Mouse (Mus musculus) layer of hippocampus, adult 18-20 months (tissue): ENCODE results near the gene Ptprs. TPM values are rescaled to one million over a fixed set of nuclear protein-coding genes. Genes with fewer than 3 reads are reported as not detected.
A peak's percentile ranks its signal among the peaks of the same experiment; 100 is the strongest.
"Not testable (repeated sequence)": the region's sequence is repeated elsewhere in the genome, so short reads cannot be mapped to it uniquely, and the experiment has no call there.

Source experiments
- DNase-seq, 2 experiments: peaks; one replicate each; pipeline ENCODE4 v3.0.0; 2022; ENCODE audit warnings: low spot score in 2 of 2
- long read RNA-seq: library from polyadenylated mRNA; stranded (forward); transcript quantifications from one replicate; pipeline ENCODE4 v2.0.0, GENCODE M21; 2021
- total RNA-seq, 2 experiments: library from RNA; stranded (reverse); gene quantifications; 2 replicates each; pipeline ENCODE4 v1.2.3; 2021

The Ptprs gene
- total RNA-seq: 100 to 1,000 TPM; 608 to 624 TPM
- long read RNA-seq, partial matches to known transcripts: 48 of 78 reads
- long read RNA-seq, other reads (novel, unspliced or antisense): 27 of 78 reads

DNA sequence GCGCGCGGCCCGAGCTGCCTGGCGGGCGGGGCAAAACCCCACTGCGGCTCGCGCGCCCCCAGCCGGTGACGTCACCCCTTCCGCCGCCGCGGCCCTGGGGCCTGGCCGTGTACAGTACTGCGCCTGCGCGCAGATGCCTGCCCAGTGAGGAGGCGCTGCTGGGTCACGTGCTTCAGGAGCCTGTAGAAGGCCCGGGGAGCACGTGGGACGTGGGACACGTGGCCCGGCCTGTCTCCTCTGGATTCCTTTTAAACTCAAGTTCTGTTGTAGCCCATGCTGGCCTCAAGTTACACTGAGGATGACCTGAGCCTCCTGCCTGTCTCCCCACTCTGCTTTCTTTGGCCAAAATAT is at the start of gene Ptprs:
Ptprs (minus strand) TSS at position 82 of the 351 bp plus-strand sequence.
- peak; percentile 99 for DNase-seq

DNA sequence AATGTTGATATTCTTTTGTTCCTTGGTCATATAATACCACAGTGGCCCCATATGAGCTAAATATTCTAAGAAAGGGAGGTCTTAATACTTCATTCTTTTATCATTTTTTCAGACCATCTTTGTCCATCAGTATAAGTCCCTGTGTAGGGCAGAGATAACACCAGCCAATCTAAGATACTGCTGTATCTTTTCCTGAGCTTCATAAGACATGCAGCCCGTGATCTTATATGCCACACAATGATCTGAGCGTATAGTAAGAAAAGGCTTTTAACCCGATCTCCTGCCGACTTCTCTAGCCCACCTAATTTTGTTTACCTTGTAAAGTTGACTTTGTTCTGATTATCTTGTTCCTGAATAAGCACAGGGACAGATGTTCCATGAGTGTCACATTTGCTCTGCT is 48.7 kb upstream of the Ptprs start:
- DNase-seq: no peak

DNA sequence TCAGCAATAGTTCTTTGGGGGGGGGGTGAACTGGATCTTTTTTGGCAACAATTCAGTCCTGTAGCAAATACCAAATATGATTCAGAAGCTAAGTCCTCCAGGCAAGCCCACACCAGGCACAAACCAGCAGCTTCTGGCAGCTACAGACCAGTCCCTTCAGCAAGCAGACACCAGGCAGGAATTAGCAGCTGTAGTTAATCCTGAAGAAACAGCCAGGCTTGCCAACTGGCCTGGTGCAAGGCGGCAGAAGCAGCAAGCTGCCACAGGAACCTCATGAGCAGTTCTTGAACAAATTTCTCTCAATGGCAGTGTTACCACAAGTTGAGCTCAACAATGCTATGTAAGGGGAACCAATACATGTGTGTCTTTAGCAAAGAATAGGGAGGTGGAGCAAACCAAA is 46.5 kb upstream of the Ptprs start:
- DNase-seq: no peak

DNA sequence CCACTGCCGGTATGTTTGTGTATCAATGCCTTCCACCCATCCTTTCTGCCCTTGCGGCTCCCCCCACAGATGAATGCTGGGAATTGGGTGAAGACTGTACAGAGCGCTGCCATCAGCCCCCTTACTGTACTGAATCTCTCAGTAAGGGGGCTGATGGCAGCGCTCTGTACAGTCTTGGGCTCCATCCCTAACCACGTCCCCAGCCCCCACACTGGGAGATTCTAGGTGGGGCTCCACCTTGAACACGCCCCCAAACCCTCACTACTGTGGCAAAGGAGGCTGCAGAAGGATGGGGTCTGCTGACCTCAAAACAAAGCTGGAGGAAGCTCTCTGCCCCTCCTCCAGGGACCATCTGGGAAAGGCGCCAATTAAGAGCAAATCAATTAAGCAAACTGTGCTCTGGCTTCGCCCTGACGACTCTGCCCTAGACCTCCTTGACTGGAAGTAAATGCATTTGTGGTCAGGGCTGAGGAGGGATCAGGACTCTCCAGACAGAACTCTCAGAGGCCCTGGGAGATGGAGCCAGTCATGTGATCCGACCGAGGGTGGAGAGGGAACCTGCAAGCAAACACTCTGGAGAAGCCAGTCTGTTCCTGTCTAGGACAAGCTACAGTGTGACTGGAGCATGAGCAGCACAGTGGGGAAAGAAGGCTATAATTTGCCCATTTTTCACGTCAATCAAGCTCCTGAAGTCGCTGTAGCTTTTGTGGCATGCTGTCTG is 39.6 kb upstream of the Ptprs start:
- no peak for DNase-seq

DNA sequence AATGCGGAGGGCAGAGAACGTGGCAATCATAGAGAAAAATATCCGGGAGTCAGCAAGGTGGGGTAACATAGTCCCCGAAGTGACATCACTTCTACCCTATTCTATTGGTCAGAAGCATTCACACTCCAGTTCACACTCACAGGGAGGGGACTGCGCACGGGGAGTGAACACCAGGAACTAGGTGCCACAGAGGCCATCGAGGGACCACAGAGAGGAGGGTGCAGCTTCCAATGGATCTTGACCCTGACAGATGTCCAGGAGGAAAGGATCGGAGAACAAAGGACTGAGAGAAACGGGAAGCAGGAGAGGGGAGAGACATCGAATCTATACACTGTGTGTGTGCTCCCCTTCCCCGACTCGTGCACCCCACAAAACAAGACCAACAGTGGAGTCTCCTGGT is 38.6 kb upstream of the Ptprs start:
- DNase-seq: no peak

DNA sequence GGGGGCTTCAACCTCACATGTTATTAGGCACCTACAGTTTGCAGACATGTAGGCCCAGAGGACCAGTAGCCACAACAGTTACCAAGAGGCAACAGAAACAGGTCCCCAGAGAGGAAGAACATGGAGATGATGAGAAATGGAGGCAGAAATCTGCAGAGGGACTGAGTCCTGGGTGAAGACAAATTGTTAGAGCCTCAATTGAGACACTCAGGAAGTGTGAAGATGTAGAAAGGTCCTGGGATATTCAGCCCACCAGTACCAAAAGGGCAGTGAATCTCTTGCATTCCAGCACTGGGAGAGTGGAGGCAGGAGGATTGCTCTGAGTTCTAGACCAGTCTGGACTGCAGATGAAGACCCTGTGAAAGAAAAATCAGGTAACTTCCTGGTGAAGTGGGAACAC is 38.0 kb upstream of the Ptprs start:
- no peak for DNase-seq

DNA sequence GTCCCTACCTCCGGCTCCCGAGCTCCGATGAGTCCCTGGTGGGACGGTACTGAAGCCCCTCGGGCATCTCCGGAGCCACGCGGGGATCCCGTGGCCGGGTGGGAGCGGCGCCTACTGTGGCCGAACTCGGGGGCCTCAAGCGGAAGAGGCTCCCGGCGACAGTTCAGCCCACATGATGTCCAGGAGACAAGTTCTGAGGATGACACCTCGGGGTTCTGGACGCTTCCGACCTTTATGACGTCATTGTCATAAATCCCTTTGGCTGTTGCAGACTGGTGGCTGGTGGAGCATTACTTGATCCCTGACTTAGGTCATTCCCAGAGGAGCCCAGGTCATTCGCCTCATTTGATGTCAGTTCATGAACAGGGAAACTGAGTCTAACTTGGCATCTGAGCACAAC is 36.0 kb upstream of the Ptprs start, which contains the start of gene Znrf4:
Znrf4 (minus strand) TSS at position 122 of the 400 bp plus-strand sequence.
- DNase-seq: no peak

DNA sequence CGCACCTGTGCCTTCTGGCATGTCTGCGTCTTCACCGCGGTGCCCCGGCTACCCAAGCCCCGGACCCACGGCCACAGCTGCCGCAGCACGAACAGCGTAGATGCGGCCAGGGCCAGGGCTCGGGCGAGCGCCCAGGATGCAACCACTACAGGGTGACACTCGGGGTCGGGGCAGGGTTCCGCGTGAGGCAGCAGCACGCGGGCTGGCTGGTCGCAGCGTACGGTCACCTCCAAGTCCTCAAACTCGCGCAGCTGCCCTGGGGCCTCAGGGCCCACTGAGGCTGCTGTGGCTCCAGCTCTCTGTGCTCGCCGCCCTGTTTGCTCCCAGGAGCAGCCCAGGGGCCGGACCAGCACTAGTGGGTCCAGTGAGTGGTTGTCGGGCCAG is 35.4 kb upstream of the Ptprs start:
- DNase-seq: no peak

DNA sequence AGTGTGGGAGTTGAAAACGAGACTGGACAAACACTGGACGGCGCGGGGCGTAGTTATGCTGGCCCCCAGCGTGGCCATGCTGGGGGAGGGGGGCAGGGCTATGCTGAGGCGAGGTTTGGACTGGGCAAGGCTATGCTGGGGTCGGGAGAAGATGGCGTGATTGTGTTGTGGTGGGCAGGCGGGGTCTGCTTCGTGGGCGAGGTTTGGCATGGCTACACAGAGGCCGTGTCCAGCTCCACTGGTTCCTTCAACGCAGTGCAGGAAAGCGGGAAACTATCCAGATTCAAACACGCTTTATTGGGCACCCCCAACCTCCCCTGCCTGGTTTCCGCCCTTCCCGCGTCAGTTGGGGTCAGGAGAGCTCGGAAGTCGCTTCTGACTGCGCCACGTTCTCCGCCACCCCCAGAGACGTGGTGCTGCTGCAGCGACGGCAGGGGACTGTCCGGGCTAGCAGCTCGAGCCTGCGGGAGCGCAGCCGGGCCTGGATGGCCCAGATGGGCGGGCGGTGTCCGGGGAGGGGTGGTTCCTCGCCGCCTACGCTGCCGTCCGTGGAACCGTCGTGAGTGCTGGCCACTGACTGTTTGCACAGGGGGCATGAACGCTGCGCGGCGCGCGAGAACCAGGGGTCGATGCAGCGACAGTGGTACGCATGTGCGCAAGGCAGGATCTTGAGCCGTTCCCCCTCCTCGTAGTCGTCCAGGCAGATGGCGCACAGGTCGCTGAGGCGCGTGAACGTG is 34.9 kb upstream of the Ptprs start:
- no peak for DNase-seq

DNA sequence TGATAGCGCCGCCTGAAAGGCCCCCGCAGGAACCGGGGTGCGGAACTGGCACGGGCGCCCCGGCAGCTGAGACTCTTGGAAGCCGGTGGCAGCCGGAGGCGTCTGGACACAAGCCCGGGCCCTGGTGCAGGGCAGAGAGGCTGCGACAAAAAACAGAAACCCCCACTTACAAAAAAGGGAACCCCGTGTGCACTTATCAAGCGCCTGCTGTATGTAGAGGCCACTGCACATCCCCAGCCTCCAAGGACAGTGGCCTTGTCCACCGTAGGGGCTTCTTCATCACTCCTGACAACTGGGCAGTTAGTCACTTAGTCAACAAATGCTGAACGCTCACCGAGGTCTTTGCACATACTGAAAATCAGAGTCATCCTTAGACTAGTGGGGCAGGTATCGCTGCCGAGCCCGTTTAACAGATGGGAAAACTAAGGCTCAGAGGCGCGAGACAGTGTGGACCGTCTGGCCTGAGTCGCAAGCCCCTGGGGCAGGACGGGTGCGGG is 34.2 kb upstream of the Ptprs start:
- DNase-seq: peak; percentile 56 to 80

DNA sequence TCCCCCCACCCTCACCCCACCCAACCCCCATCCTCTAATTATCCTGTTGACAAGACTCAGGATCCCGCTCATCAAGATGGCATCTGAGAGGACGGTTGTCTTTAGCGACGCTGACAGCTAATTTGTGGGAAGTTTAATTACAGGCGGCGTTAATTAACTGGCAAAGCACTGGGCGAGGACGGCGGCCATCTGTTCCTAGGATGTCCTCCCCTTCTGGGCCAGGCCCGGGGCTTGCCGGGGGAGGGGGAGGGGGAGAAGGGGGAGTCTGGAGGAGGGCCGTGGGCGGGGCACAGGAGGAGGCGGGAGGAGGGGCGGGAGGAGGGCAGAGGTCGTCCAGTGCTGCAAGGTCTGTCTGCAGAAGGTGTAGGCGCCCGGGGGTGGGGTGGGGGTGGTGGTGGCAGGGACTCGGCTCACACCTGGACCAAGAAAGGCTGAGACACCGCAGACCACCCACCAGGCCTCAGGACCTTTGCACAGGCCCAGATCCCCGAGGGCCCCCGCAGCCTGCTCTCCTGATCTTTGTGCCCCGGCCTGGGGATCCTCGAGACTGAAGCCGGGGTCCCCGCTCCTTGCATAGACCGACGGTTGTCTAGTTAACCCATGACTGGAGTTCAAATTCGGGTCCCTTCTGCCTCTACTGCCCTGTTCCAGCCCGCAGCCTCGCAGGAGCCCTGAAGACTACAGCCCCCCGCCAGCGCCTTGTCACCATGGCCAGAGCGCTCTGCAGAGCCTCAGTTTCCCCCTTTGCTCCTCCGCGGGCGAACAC is 33.6 kb upstream of the Ptprs start:
- DNase-seq: peak in 1 of 2 experiments; percentile 58

DNA sequence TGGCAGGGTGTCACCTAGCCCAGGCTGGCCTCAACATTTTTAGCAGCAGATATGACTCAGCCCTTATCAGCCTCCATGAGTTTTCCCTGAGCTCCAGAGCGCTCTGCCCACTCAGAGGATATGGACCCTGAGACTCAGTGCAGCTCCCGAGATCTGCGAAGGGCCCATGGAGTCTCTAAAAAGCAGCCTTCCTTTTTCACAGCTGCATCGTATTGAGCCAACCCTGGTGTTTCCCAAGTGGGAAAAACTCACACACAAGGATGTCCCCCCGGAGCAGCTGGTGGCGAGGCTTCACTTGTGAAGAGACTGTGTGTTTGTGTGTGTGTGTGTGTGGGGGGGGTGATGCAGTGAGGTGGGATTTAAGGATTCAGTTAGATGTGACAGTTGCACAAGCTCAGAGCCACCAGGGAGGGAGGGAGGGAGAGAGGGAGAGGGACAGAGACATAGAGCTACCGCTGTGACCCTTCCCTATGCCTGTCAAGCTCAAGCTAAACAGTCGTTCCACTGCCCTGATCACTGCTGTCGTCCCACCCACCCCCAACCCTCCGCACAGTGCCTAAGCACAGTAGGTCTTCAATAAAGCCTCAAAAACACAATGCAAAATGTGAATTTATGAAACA is 32.8 kb upstream of the Ptprs start:
- DNase-seq: no peak

DNA sequence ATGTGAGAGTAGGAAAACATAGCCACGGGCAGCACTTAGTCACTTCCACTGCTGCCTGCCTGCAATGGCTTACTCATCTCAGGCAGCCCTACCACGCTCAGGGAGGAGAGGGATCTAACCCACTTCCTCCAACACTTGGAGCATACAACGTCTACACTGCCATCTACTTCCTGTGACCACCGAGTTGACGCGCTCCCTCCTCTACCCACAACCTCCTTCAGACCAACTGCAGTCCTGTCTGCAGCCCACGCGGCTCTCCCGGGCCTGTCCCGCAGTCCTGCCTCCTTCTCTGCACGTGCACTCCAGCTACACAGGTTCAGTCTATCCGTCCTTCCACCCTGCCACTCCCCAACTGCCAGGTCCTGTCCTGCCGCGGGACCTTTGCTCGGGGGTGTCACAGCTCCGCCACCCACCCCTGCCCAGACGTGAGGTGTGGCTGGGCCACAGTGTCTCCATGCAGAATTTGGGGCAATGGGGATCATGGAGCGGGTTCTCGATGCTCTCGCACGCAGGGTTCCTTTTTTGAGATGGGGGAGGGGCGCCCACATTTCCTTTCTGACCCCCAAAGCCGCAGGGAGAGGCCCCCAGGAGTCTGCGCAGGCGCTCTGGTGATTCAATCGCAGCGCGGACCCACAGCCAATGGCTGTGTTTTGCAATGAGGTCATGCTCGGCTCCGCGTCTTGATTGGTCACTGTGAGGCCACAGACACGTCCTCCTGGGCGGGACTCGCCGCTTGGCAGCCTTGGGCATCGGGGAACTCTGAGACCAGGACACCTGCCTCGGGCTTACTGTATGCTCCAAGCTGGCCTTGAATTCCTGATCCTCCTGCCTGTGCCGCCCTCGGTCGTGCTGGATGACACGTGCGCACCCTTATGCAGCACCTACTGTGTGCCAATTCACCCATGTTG is 31.1 kb upstream of the Ptprs start:
- peak; percentile 93 to 98 for DNase-seq

DNA sequence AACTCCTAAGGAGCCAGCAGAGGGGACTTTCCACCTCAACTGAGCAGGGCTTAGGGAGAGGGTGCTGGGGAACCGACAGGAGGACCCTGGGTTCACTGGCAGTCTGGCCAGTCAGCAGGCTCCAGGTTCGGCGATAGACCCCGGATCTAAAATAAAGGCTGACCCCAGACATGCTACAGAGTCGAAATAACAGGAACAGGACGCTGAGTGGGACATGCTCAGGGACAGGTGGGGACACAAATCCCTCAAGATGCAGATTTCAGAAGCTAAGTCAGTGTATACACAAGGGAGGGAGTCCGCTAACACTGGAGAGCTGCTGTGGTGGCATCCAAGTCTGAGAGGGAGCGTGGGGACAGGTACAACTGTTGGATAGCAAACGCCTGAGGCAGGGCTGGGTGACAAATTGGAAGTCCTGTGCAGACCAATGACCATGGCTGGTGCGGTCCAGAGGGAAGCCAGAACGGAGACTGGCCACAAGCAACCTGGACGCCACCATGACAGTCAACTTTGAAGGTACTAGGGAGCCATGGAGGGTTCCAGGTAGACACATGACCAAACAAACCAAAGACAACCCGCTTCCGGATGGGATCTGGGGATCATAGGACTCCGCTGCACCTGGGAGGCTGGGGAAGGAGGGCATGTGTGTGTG is 30.3 kb upstream of the Ptprs start:
- no peak for DNase-seq

DNA sequence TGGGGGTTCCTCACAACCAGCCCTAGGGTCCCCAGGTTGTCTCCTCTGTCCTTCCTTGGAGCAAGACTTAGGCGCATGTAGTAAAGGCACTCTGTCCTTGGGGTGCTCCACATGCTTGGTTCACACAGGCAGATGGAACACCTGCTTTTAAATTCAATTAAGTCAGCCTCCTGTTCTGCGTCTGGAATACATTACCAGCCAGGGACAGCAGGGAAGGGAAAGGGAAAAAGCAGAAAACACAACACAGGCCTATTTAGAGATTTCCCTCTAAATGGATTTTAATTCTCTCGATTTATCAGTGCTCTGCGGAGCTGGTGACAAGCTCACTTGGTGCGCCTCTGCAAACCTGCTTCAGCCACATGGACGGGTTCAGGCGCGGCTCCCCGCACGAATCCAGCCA is 29.1 kb upstream of the Ptprs start:
- DNase-seq: no peak

DNA sequence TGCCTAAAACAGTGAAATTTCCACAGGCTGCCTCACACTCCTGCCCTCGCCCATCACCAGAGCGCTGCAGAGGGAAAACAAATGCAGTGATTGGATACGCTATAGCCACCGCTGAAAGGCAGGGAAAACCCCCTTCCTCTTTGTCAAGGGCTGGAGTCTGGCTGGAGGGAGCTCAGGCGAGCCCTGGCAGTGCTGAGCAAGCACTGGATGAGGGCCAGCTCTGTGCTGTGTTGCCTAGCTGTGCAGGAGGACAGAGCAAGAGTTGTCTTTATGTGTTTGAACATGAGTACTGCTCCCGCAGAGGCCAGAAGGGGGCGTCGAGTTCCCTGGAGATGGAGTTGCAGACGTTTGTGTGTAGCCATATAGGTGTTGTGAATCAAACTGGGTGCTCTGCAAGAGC is 26.2 kb upstream of the Ptprs start:
- peak; percentile 64 to 80 for DNase-seq

DNA sequence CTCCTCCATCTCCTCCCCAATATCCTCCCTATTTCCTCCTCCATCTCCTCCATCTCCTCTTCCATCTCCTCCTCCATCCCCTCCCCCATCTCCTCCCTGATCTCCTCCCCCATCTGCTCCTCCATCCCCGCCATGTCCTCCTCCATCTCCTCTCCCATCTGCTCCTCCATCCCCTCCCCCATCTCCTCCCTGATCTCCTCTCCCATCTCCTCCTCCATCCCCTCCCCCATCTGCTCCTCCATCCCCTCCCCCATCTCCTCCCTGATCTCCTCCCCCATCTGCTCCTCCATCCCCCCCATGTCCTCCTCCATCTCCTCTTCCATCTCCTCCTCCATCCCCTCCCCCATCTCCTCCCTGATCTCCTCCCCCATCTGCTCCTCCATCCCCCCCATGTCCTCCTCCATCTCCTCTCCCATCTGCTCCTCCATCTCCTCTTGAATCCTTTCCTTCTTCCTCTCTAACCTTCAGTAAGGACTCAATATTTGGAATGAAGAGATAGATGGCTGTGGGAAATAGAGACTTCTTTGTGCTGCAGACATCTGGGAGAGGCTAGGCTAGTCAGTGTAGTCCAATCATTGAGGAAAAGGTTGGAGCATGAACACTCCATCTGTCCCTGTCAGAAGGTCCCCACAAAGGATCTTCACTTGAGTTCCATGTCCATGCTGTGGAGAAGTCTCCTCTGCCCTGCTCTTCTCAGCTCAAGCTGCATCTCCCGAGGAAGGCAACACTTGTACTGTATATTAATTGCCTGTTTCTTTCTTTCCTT is 25.5 kb upstream of the Ptprs start:
- DNase-seq: not testable (repeated sequence)

DNA sequence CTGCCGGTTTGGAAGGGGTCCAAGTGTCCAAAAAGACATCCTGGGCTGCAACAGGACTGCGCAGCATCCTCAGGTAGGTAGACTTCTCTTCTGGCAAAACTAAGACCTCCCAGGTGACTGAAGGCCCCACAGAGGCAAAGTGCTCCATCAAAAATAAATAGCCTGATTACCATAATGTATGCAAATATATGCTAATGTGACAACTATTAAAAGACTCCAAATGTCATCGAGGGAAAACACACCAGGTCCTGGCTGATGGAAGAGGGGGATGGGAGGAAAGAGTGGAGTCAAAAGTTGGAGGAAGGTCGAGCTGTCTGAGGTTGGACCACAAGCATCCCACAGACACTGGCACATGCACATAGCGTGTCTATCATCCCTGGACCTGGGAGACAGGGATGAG is 22.9 kb upstream of the Ptprs start:
- no peak for DNase-seq

DNA sequence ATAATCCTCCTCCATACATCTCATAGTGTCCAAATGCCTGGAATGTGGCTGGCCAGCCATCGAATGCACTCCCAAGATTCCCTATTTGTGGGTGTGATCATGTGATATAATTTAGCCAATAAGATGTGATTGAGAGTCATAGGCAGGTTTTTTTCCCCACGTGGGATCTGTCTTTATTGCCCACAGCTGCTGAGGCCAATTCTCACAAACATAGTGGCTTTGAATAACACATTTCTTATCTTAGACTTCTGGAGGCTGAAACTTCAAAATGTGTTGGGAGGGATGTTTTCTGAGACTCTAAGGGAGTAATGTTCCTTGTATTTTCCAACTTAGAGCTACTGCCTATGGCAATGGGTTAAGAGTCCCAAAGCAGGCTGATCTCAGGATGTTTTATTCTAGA is 18.2 kb upstream of the Ptprs start:
- DNase-seq: no peak
